Mouse (Mus musculus) bone marrow macrophage, adult 2 months (primary cell): ENCODE data around the gene Phf1. TPM values are rescaled to one million over a fixed set of nuclear protein-coding genes. Genes with fewer than 3 reads are reported as not detected.

Experiments
- H3K27ac ChIP-seq: 2 replicates; pipeline ENCODE4 v1.5.1; 2012; ENCODE audit warnings: low read depth, low read length; ENCODE audit not compliant: insufficient read depth
- H3K4me1 ChIP-seq: 2 replicates; pipeline ENCODE4 v1.6.1; 2012; ENCODE audit warnings: low read length; ENCODE audit not compliant: control insufficient read depth, insufficient read depth
- H3K4me3 ChIP-seq: 2 replicates; pipeline ENCODE4 v1.5.1; 2012; ENCODE audit warnings: mild to moderate bottlenecking, low read length, moderate library complexity; ENCODE audit not compliant: insufficient read depth
- CTCF ChIP-seq: IDR thresholded peaks from 2 replicates; pipeline ENCODE4 v1.5.1; 2012; ENCODE audit warnings: low read depth, mild to moderate bottlenecking, low read length, moderate library complexity
- POLR2A ChIP-seq: IDR thresholded peaks from 2 replicates; pipeline ENCODE4 v1.6.1; 2012; ENCODE audit warnings: mild to moderate bottlenecking, low read depth, low read length, borderline replicate concordance
- polyA plus RNA-seq: library from polyadenylated mRNA; stranded (reverse); fragments of >200 nt; gene quantifications from 2 replicates; pipeline ENCODE4 v1.2.4, GENCODE M21; 2012; ENCODE audit not compliant: missing spikeins, insufficient read depth, insufficient read length

The Phf1 gene
- polyA plus RNA-seq, 1 experiment: 34.3 TPM

GRCm38 (mm10) chr17:26949866-26950265 lies 17.0 kb downstream of the Phf1 start:
- no peak for TF ChIP-seq CTCF
- TF ChIP-seq POLR2A: no peak
- Histone ChIP-seq H3K4me1 (peaks cover 2% of the 10 kb centered on the region), H3K27ac (no peak overlapping the region), H3K4me3 (no peak overlapping the region)

- Histone ChIP-seq H3K4me1 (peaks cover 9% of the 10 kb centered on the region), H3K4me3 (no peak overlapping the region), H3K27ac (no peak overlapping the region)
- TF ChIP-seq CTCF: no peak
- TF ChIP-seq POLR2A: no peak
Measured at GRCm38 (mm10) chr17:26950560-26951288, 17.9 kb downstream of the Phf1 start.

- TF ChIP-seq POLR2A (no peak), CTCF (no peak)
- H3K4me1 ChIP-seq: peaks cover 12% of the 10 kb centered on the region
- no peak overlapping the region for H3K27ac ChIP-seq
- no peak overlapping the region for H3K4me3 ChIP-seq
Measured at GRCm38 (mm10) chr17:26951406-26951805, 18.6 kb downstream of the Phf1 start.

GRCm38 (mm10) chr17:26951952-26952877 lies 19.4 kb downstream of the Phf1 start:
- Histone ChIP-seq H3K27ac (no peak overlapping the region), H3K4me3 (no peak overlapping the region), H3K4me1 (peaks cover 12% of the 10 kb centered on the region)
- TF ChIP-seq CTCF (no peak), POLR2A (no peak)

GRCm38 (mm10) chr17:26953201-26953600 lies 20.3 kb downstream of the Phf1 start:
- Histone ChIP-seq H3K27ac (no peak overlapping the region), H3K4me1 (peaks cover 12% of the 10 kb centered on the region)
- TF ChIP-seq POLR2A (no peak), CTCF (no peak)

GRCm38 (mm10) chr17:26953726-26954125 lies 20.9 kb downstream of the Phf1 start:
- Histone ChIP-seq H3K4me3 (no peak overlapping the region), H3K4me1 (peaks cover 12% of the 10 kb centered on the region), H3K27ac (no peak overlapping the region)
- TF ChIP-seq POLR2A: no peak

More at GRCm38 (mm10) chr17:26953201-26953600, 20.3 kb downstream of the Phf1 start:
- no peak overlapping the region for H3K4me3 ChIP-seq

- Histone ChIP-seq H3K27ac (no peak overlapping the region), H3K4me3 (no peak overlapping the region), H3K4me1 (peaks cover 12% of the 10 kb centered on the region)
Measured at GRCm38 (mm10) chr17:26956309-26956708, 23.5 kb downstream of the Phf1 start.

GRCm38 (mm10) chr17:26956895-26957294 lies 24.0 kb downstream of the Phf1 start:
- Histone ChIP-seq H3K27ac (no peak overlapping the region), H3K4me1 (peaks cover 12% of the 10 kb centered on the region), H3K4me3 (no peak overlapping the region)
- TF ChIP-seq CTCF: no peak
- no peak for TF ChIP-seq POLR2A

More at GRCm38 (mm10) chr17:26956309-26956708, 23.5 kb downstream of the Phf1 start:
- no peak for TF ChIP-seq CTCF
- TF ChIP-seq POLR2A: no peak

- Histone ChIP-seq H3K27ac (no peak overlapping the region), H3K4me3 (no peak overlapping the region), H3K4me1 (peaks cover 12% of the 10 kb centered on the region)
- no peak for TF ChIP-seq CTCF
- TF ChIP-seq POLR2A: no peak
Measured at GRCm38 (mm10) chr17:26957872-26958271, 25.0 kb downstream of the Phf1 start.

- TF ChIP-seq POLR2A: no peak
- no peak for TF ChIP-seq CTCF
- Histone ChIP-seq H3K4me3 (no peak overlapping the region), H3K4me1 (peaks cover 12% of the 10 kb centered on the region), H3K27ac (no peak overlapping the region)
Measured at GRCm38 (mm10) chr17:26958880-26959279, 26.0 kb downstream of the Phf1 start.
